ENCODE assay signal across 12 mouse cellular contexts in the genomic region with DNA sequence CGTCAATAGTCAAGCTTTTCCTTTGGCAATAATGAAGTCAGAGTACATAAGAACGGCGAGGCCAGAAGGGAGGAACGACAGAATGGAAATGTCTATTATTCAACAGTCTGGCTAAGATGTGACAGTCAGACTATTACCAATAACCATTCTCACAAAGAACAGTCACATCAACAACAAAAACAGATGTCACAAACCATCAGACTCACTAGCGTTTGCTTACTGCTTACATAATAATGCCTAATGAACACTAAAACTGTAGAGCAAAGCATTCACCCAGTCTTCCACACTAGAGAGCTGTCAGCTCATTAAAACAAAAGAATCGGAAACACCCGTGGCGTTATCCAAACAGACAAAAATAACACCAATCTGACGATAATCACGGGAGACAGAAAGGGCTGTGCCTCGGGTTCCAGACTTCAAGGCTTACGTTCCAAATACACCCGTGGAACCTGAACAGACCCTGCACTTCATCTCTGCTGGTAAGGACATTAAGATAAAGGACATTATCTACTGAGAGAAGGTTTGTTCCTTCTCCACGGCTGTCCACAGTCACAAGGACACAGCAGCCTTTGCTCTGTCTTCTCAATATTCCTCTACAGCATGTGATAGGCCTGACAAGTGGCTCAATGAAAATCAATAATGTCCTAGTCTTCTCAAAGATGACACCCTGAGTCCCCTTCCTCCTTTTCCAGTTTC. TPM values are rescaled to one million over a fixed set of nuclear protein-coding genes. Genes with fewer than 3 reads are reported as not detected.
DNase-seq lines count a peak whose midpoint lies in the region; ATAC-seq and TF ChIP-seq lines count a peak whose summit lies in the region.
"Had no signal": no experiment of that assay in that cellular context is flagged by ENCODE, and none has a peak within 500 bp of the region (broad histone marks: within the 10 kb centered on the region; RNA-seq: fewer than 3 reads in every experiment).

No protein-coding gene starts in this region.

- TF ChIP-seq EP300 in heart, postnatal 0 days (IDR thresholded peaks at IDR 0.05; ENCODE audit: low read depth) = no peak

- no peak overlapping the region for H3K9ac ChIP-seq in heart, postnatal 0 days (replicated peaks; ENCODE audit: low read depth, low read length)
- H3K9ac ChIP-seq in midbrain, embryonic 12.5 days (replicated peaks) = no peak overlapping the region

- H3K4me2 ChIP-seq in heart, postnatal 0 days (ENCODE audit: low read depth, low read length) = peak overlapping the region; percentile 18; the same call in 1 of the 2 replicates
- no peak overlapping the region for H3K4me2 ChIP-seq in midbrain, embryonic 12.5 days (replicated peaks)

- no peaks in the 10 kb centered on the region for H3K27me3 ChIP-seq in heart, postnatal 0 days (ENCODE audit: control insufficient read depth, insufficient read depth, low read length)
- H3K27me3 ChIP-seq in midbrain, embryonic 12.5 days = no peaks in the 10 kb centered on the region
- H3K27me3 ChIP-seq: Patski had no signal

- TF ChIP-seq CTCF in heart, postnatal 0 days (IDR thresholded peaks at IDR 0.05; ENCODE audit: low read depth) = no peak

- no peaks in the 10 kb centered on the region; the same call in 1 of the 2 replicates for H3K9me3 ChIP-seq in heart, postnatal 0 days (replicated peaks; ENCODE audit: control insufficient read depth, low read length)
- H3K9me3 ChIP-seq in midbrain, embryonic 12.5 days = peaks cover 3% of the 10 kb centered on the region; the same call in 1 of the 2 replicates

- no peak overlapping the region for H3K4me3 ChIP-seq in heart, postnatal 0 days (ENCODE audit: low read depth, low read length)
- no peak overlapping the region for H3K4me3 ChIP-seq in midbrain, embryonic 12.5 days

- no peak for ATAC-seq in heart, postnatal 0 days (ENCODE audit: insufficient read depth, low read depth)
- ATAC-seq in erythroid progenitor cell, adult 5-6 weeks (replicated peaks; ENCODE audit: low FRiP score, poor library complexity, severe bottlenecking) = peak; percentile 25; the same call in 1 of the 2 replicates
- ATAC-seq in midbrain, embryonic 12.5 days (ENCODE audit: low FRiP score, low read depth) = no peak
- ATAC-seq: Patski had no signal

- WGBS in heart, postnatal 0 days = 39% methylated on average over 14 of the region's 14 CpGs
- WGBS in midbrain, embryonic 12.5 days = 60% methylated on average over 14 of the region's 14 CpGs

- H3K27ac ChIP-seq in heart, postnatal 0 days (ENCODE audit: low read depth) = no peak overlapping the region
- H3K27ac ChIP-seq in midbrain, embryonic 12.5 days (replicated peaks) = peak overlapping the region; percentile 11; the same call in 1 of the 2 replicates

- DNase-seq in heart, postnatal 0 days (ENCODE audit: low spot score) = no peak
- no peak for DNase-seq in heart, postnatal 36 days
- DNase-seq in R1 (ENCODE audit: low read depth, low spot score) = peak; percentile 7
- no peak for DNase-seq in cerebellum, postnatal 25 days
- DNase-seq in adrenal gland, postnatal 4 days (ENCODE audit: low spot score in 2 of 2) = no peak
- DNase-seq: adrenal gland, adult 8-10 months; cerebellum, adult 2 months; lung, adult 2 months; spleen, adult 18-20 months had no signal

- H3K4me1 ChIP-seq in heart, postnatal 0 days (ENCODE audit: control insufficient read depth, insufficient read depth) = 0 out of 2 replicates have a peak, but pooled peaks cover 4% of the 10 kb centered on the region
- H3K4me1 ChIP-seq in midbrain, embryonic 12.5 days = peaks cover 6% of the 10 kb centered on the region; the same call in 1 of the 2 replicates

- intact Hi-C loops in heart, postnatal 36 days (cut with DNase I) = no loop called here

- no peaks in the 10 kb centered on the region for H3K36me3 ChIP-seq in heart, postnatal 0 days (replicated peaks; ENCODE audit: control insufficient read depth, insufficient read depth, low read length)
- no peaks in the 10 kb centered on the region for H3K36me3 ChIP-seq in midbrain, embryonic 12.5 days

RNA-seq across cellular contexts. Expression of gene Prim2, which starts 59.4 kb away (rescaled TPM):
- total RNA-seq in heart, postnatal 0 days (2014; rRNA removed; ENCODE audit: low replicate concordance) = 8.9 and 13.9 TPM in 2 replicates
- polyA plus RNA-seq in heart, postnatal 0 days (2015; fragmentation: Nextera tagmentation; extraction: Ambion mirVana) = 4.9 and 6.4 TPM in 2 replicates
- 1 to 10 TPM; 2.4 TPM for total RNA-seq in heart, postnatal 36 days (2021)
- 62.5 and 83.6 TPM in 2 replicates for total RNA-seq in erythroid progenitor cell, adult 5-6 weeks (2015; ENCODE audit: low replicate concordance)
- 84.2 and 84.9 TPM in 2 replicates for total RNA-seq in erythroid progenitor cell, adult 5-6 weeks (2017; ENCODE audit: low replicate concordance)
- polyA plus RNA-seq in midbrain, embryonic 12.5 days (2016; fragmentation: Nextera tagmentation; extraction: Ambion mirVana) = 40.3 and 40.5 TPM in 2 replicates
- total RNA-seq in adrenal gland, postnatal 4 days (2021) = 10 to 100 TPM; 14.9 to 18.6 TPM
